Mouse (Mus musculus): ENCODE results near the gene Serpinb8. TPM values are rescaled to one million over a fixed set of nuclear protein-coding genes. Genes with fewer than 3 reads are reported as not detected.
A peak's percentile ranks its signal among the peaks of the same experiment; 100 is the strongest.

Gene Serpinb8
- 1.6 and 2.1 TPM in 2 replicates for polyA plus RNA-seq (2015; fragmentation: Nextera tagmentation; extraction: Ambion mirVana)

DNA sequence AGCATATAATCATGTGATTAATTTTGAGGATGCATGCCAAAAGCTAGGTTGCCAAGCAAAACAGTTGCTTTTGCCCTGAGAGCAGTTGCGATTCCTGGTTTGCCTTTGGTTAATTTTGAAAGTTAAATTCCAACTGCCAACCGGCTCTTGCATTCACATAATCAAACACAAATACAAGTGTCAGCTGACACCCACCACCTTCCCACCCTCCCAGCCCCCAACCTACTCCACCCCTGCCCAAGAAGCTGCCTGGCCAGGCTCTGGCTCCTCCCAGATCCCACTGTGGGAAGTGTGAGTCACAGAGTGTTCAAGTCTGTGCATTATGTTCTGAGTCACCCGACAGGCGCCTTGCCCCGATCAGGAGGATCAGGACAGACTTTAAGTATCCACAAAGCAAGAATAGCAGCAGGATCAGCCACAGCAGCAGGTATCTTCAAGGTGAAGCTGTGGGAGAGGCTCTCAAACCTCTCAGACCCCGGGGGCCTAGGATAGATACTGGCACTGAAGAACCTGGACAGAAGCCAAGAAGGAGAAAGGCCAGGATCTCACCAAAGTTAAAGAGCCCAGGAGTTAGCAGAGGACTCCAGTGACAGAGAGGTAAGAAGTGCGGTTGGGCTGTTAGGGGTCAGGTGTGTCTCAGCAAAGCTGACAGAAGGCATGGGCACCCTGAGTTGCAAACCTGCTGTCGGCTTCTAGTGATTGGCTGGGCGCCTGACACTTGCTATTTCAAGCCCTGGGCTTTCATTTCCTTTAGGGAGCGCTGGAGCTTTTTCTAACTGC is at the start of gene Serpinb8:
Gene Serpinb8 (plus strand): TSS at position 316 of the 780 bp plus-strand sequence.
- H3K27ac ChIP-seq, result no peak within 1 kb of the TSS

DNA sequence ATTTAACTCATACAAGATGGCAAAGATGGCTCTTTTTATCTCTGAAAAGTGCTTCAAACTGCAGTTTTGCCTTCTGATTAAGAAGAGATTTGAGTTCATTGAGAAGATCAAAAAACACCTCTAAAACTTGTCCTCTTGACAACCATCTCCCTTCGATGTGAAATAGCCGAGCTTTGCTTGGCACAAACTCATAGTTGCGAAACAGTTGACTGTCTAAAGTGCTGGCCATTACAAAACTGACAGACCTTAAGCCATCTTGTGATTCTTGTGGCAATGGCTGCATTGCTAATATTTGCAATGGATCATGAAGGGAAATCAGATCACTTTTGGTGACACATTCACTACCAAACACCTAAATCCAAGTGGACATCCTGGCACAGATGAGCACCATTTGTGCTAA is 30.3 kb upstream of the Serpinb8 start:
- no peak for ATAC-seq (ENCODE audit: low FRiP score, low read depth)
- no peak overlapping the region for H3K27ac ChIP-seq
- no peak overlapping the region for H3K4me3 ChIP-seq
- H3K9ac ChIP-seq, result no peak overlapping the region
- no peak overlapping the region for H3K4me2 ChIP-seq (replicated peaks)
- H3K9me3 ChIP-seq, result no peaks in the 10 kb centered on the region
- no peaks in the 10 kb centered on the region for H3K4me1 ChIP-seq
- H3K27me3 ChIP-seq, result no peaks in the 10 kb centered on the region
- 95% methylated on average over 3 of the region's 3 CpGs for WGBS
- no peaks in the 10 kb centered on the region for H3K36me3 ChIP-seq

More for the DNA sequence above, at the start of gene Serpinb8:
- Histone ChIP-seq H3K4me2 (replicated peaks) (peak within 1 kb of the TSS; percentile 7; the same call in 1 of the 2 replicates), H3K27me3 (no peaks in the 10 kb centered on the region), H3K9me3 (no peaks in the 10 kb centered on the region), H3K4me3 (no peak within 1 kb of the TSS), H3K4me1 (no peaks in the 10 kb centered on the region), H3K36me3 (no peaks in the 10 kb centered on the region), H3K9ac (no peak within 1 kb of the TSS)
- 55% methylated on average over 10 of the region's 10 CpGs for WGBS
- ATAC-seq (ENCODE audit: low FRiP score, low read depth), result peak; percentile 69

DNA sequence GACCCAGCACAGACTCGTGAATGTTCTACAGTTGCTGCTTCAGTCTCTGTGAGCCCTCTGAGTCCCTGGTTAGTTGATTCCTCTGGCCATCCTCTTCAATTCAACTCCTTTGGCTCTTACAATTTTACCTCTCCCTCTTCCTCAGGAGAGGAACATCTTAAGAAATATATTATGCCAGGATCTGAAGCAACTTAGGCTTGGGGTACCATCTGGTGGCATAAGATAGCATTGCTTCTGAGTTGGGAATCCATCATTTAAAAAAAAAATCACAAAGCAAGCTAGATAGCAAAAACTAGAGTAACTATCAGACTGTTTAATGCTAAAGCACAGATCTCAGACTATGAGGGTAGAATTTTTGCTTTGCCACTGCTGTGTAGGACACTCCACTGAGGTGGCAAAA is 27.7 kb upstream of the Serpinb8 start:
- ATAC-seq (ENCODE audit: low FRiP score, low read depth), result no peak
- H3K27me3 ChIP-seq, result no peaks in the 10 kb centered on the region
- H3K36me3 ChIP-seq, result no peaks in the 10 kb centered on the region
- no peak overlapping the region for H3K4me2 ChIP-seq (replicated peaks)
- no peaks in the 10 kb centered on the region for H3K9me3 ChIP-seq
- no peak overlapping the region for H3K9ac ChIP-seq
- no peaks in the 10 kb centered on the region for H3K4me1 ChIP-seq
- 80% methylated on average over 1 of the region's 1 CpGs for WGBS
- H3K4me3 ChIP-seq, result no peak overlapping the region
- no peak overlapping the region for H3K27ac ChIP-seq

DNA sequence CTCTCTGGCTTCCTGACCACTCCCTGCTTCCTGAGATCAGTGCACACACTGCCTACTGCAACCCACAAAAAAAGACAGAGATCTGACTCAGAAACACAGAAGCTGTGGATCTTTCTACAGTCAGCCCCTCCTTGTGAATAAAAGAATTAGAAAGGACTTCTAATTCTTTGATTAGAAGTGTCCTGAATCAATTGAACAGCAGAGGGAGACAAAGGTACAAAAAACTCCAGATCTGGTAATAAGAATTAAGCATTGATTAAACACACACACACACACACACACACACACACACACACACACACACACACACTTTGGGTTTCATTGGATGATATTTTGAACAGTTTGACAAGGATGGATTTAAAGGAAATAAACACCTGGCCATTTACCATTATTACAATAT is 24.2 kb upstream of the Serpinb8 start:
- Histone ChIP-seq H3K9me3 (no peaks in the 10 kb centered on the region), H3K27me3 (no peaks in the 10 kb centered on the region), H3K9ac (no peak overlapping the region), H3K36me3 (no peaks in the 10 kb centered on the region), H3K4me1 (no peaks in the 10 kb centered on the region), H3K27ac (no peak overlapping the region), H3K4me2 (replicated peaks) (no peak overlapping the region), H3K4me3 (no peak overlapping the region)
- no peak for ATAC-seq (ENCODE audit: low FRiP score, low read depth)

DNA sequence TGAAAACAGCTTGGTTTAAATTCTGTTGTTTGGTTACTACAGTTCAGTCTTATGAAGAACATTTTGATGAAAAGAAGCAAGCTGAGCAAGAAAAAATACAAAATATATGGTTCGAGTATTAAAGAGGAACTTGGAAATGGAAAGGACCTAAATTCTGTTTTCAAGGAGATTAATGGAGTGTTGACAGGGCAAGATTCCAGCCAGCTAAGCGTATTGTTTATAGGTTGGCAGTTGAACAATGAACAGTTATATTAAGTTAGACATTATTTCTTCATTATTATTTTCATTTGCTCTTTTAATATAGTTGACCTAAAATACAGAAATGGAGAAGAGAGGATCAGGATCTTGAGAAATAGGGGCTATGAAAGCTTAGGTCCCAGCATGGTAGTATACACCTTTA is 13.7 kb upstream of the Serpinb8 start:
- H3K9ac ChIP-seq, result no peak overlapping the region
- no peaks in the 10 kb centered on the region for H3K27me3 ChIP-seq
- no peaks in the 10 kb centered on the region for H3K36me3 ChIP-seq
- 78% methylated on average over 2 of the region's 2 CpGs for WGBS
- H3K4me3 ChIP-seq, result no peak overlapping the region
- H3K4me2 ChIP-seq (replicated peaks), result no peak overlapping the region
- no peak overlapping the region for H3K27ac ChIP-seq
- ATAC-seq (ENCODE audit: low FRiP score, low read depth), result no peak
- H3K4me1 ChIP-seq, result no peaks in the 10 kb centered on the region
- H3K9me3 ChIP-seq, result no peaks in the 10 kb centered on the region

DNA sequence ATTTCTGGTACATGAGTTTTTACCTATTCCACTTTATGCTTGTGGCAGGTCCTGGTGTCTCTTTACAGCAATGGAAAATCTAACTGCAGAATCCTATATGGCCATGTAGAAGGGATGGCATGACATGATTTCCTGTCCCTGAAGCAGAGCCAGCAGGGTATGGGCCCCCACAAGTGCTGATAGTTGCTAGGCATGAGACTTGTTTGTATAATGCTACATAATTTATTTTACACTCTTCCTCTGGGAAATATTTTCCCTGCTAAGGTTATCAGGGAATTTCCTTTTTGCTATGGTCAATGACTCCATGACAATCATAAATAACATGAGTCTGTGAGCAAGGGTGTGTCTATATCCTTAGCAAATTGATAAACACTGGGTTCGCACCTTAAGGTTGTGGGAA is 12.3 kb upstream of the Serpinb8 start:
- Histone ChIP-seq H3K4me3 (no peak overlapping the region), H3K9me3 (no peaks in the 10 kb centered on the region), H3K9ac (no peak overlapping the region), H3K4me2 (replicated peaks) (no peak overlapping the region), H3K27ac (no peak overlapping the region), H3K4me1 (no peaks in the 10 kb centered on the region), H3K27me3 (no peaks in the 10 kb centered on the region), H3K36me3 (no peaks in the 10 kb centered on the region)
- no peak for ATAC-seq (ENCODE audit: low FRiP score, low read depth)
- 88% methylated on average over 1 of the region's 1 CpGs for WGBS

DNA sequence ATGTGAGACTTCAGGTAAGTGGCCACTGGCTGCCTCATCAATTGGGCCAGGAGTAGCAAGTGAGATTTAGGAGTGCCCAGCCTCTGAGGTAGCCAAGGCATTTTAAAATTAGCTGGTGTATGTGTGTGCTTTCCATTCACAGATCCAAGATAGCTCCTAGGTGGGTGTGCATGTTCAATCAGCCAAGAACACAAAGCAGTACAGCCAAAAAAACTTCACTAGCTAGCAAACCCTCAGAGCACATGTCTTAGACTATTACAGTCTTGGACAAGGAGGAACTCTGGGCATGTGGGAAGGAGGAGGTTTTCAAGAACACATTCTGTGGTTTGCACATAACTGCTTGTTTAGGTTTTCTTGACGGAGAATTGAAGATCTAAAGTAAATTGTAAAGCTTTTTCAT is 8.6 kb upstream of the Serpinb8 start:
- Histone ChIP-seq H3K4me3 (no peak overlapping the region), H3K9ac (no peak overlapping the region)
- ATAC-seq (ENCODE audit: low FRiP score, low read depth), result no peak

DNA sequence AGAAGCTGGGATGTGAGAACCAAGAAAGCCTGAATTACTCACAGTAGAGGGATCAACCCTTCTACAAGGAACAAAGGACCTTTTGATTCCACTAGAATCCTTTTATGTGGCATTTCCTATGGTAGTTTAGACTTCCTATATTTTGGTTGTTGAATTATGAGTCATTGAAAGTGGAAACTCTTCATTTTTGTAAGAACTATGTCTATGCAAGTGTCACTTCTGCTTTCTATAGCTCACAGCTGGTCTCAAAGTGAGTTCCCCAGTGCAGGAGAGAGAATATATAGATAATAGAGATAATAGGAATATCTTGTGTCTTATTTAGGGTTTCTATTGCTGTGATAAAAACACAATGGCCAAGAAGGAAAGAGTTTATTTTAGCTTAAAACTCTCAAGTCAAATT is 6.9 kb upstream of the Serpinb8 start:
- no peak overlapping the region for H3K4me2 ChIP-seq (replicated peaks)
- no peaks in the 10 kb centered on the region for H3K4me1 ChIP-seq
- no peak overlapping the region for H3K9ac ChIP-seq
- no peak for ATAC-seq (ENCODE audit: low FRiP score, low read depth)
- H3K36me3 ChIP-seq, result no peaks in the 10 kb centered on the region
- H3K9me3 ChIP-seq, result no peaks in the 10 kb centered on the region
- no peaks in the 10 kb centered on the region for H3K27me3 ChIP-seq
- no peak overlapping the region for H3K4me3 ChIP-seq
- no peak overlapping the region for H3K27ac ChIP-seq

More for the DNA sequence above, 8.6 kb upstream of the Serpinb8 start:
- 84% methylated on average over 1 of the region's 1 CpGs for WGBS
- H3K4me2 ChIP-seq (replicated peaks), result no peak overlapping the region
- no peaks in the 10 kb centered on the region for H3K4me1 ChIP-seq
- H3K9me3 ChIP-seq, result no peaks in the 10 kb centered on the region
- no peaks in the 10 kb centered on the region for H3K36me3 ChIP-seq
- H3K27me3 ChIP-seq, result no peaks in the 10 kb centered on the region
- H3K27ac ChIP-seq, result no peak overlapping the region

DNA sequence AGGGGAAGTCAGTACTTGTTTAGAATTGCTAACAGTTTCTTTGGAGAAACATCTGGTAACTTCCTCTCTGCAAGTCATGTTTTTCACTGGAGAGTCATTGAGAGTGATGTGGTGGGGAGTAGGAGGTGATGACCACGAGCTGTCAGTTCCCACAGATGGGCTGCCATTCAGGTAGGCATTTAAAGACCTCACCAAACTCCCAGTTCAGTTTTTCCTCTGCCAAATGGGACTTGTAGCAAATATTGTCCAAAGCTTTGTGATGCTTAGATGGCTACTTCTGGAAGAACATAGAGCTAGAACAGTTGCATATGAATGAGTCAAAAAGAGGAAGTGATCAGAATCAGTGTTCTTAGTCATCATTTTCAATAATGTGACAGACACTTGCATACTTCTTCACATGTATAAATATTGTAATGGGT is 5.8 kb upstream of the Serpinb8 start:
- no peak for ATAC-seq (ENCODE audit: low FRiP score, low read depth)
- Histone ChIP-seq H3K9me3 (no peaks in the 10 kb centered on the region), H3K4me3 (no peak overlapping the region), H3K27ac (no peak overlapping the region), H3K4me1 (no peaks in the 10 kb centered on the region), H3K27me3 (no peaks in the 10 kb centered on the region), H3K36me3 (no peaks in the 10 kb centered on the region), H3K4me2 (replicated peaks) (no peak overlapping the region), H3K9ac (no peak overlapping the region)
- WGBS, result 34% methylated on average over 1 of the region's 1 CpGs

DNA sequence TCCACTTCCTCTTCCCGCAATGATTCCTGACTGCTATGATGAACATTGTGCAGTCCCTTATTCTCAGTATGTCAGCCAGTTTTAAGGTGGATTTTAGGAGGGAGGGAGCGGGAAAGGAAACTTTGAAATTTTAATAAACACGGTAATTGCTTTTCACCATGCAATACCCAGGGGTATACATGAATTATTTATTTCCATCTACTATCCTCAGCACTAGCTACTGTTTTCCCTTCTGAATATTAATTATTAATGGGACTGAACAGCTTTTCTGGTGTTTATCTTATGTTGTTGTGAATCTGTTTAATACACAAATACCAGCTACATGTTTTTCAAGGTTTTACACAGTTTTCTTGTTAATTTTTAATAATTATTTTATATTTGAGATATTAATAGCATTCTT is 4.9 kb upstream of the Serpinb8 start:
- WGBS, result 92% methylated on average over 3 of the region's 3 CpGs
- no peak for ATAC-seq (ENCODE audit: low FRiP score, low read depth)
- Histone ChIP-seq H3K4me2 (replicated peaks) (no peak overlapping the region), H3K9me3 (no peaks in the 10 kb centered on the region), H3K4me3 (no peak overlapping the region), H3K36me3 (no peaks in the 10 kb centered on the region), H3K9ac (no peak overlapping the region), H3K27me3 (no peaks in the 10 kb centered on the region), H3K4me1 (no peaks in the 10 kb centered on the region), H3K27ac (no peak overlapping the region)

DNA sequence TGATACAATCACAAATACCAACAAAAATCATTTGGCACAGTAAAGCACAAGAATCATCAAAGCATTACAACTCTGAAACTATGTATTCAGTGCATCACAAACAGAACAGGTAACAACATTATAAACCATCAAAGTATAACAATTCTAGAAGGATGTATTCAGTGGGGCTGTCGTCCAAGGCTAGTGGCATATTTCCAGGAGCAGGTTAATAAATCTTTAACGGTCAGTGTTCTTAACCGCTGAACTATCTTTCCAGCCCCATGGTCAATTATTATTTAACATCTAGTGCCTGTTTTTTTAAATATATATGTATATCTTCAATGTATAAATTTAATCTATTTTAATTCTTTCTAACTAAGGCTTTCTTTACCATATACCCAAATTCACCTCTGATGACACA is 3.6 kb upstream of the Serpinb8 start:
- H3K4me3 ChIP-seq, result no peak overlapping the region
- no peaks in the 10 kb centered on the region for H3K4me1 ChIP-seq
- no peak overlapping the region for H3K27ac ChIP-seq
- H3K36me3 ChIP-seq, result no peaks in the 10 kb centered on the region
- ATAC-seq (ENCODE audit: low FRiP score, low read depth), result no peak
- H3K9ac ChIP-seq, result no peak overlapping the region
- H3K4me2 ChIP-seq (replicated peaks), result no peak overlapping the region
- whole genome bisulfite sequencing, result 81% methylated on average over 3 of the region's 3 CpGs
- H3K9me3 ChIP-seq, result no peaks in the 10 kb centered on the region
- no peaks in the 10 kb centered on the region for H3K27me3 ChIP-seq

DNA sequence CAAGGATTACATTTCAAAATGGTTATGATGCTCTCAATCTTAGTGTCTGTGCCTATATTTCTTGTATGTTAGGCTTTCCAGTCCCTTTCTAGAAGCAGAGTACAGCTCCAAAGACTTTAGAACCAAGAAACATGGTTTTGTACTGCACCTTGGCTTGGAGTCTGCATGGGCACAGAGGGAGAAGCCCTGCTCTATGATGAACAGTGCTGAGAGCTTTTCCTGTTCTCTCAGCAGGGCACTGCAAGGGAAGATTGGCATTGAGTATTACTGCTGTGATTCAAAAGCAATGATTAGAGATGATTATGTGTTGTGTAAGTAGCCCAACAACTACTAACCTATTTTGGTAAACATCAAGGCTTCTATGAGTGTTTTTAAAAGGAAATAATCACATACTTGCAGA is 1.6 kb upstream of the Serpinb8 start:
- H3K36me3 ChIP-seq, result no peaks in the 10 kb centered on the region
- H3K27ac ChIP-seq, result no peak overlapping the region
- ATAC-seq (ENCODE audit: low FRiP score, low read depth), result no peak
- no peak overlapping the region for H3K4me3 ChIP-seq
- no peaks in the 10 kb centered on the region for H3K9me3 ChIP-seq
- H3K27me3 ChIP-seq, result no peaks in the 10 kb centered on the region
- no peak overlapping the region for H3K4me2 ChIP-seq (replicated peaks)
- H3K9ac ChIP-seq, result no peak overlapping the region
- H3K4me1 ChIP-seq, result no peaks in the 10 kb centered on the region

DNA sequence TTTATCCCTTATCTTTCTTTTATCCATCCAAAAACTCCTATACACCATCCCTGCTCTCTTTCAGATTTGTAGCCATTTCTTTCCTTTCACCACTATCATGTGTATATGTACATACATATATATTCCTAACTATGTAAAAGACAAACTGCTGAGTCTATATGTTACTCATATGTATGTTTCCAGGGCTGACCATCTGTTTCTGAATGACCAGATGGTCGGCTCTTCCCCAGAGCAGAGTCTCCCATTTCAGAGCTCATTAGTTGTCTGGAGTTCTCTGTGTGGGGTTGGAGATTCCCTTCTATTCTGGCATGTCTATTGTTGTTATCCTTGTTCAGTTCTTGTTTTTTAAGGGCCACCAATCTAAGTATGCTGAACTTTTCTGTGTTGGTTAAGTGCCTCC is 1.2 kb upstream of the Serpinb8 start:
- H3K36me3 ChIP-seq, result no peaks in the 10 kb centered on the region
- H3K27me3 ChIP-seq, result no peaks in the 10 kb centered on the region
- H3K9me3 ChIP-seq, result no peaks in the 10 kb centered on the region
- no peak overlapping the region for H3K27ac ChIP-seq
- ATAC-seq (ENCODE audit: low FRiP score, low read depth), result no peak
- 63% methylated on average over 1 of the region's 1 CpGs for WGBS
- no peak overlapping the region for H3K4me2 ChIP-seq (replicated peaks)
- H3K4me1 ChIP-seq, result no peaks in the 10 kb centered on the region
- H3K4me3 ChIP-seq, result no peak overlapping the region
- no peak overlapping the region for H3K9ac ChIP-seq
